Mouse (Mus musculus) midbrain, embryonic 12.5 days (tissue): ENCODE measurements at regions not wholly inside any gene's neighbourhood (a gene's known extent, or its start where the extent isn't known, plus 50 kb on each side); places are given as distances from the start of the nearest gene placed in this dataset.

Experiments used
- ATAC-seq: fragments of 200-750 bp; cut with Nextera tagmentation; 2 replicates; pipeline ENCODE4 v1.8.0; 2017; ENCODE audit warnings: low read depth, moderate TSS enrichment, moderate library complexity; ENCODE audit not compliant: low FRiP score
- H3K27ac ChIP-seq: fragments of 300-500 bp; sonication (generic); replicated peaks from 2 replicates; pipeline ENCODE4 v1.5.1; 2016; ENCODE audit warnings: mild to moderate bottlenecking
- H3K27me3 ChIP-seq: fragments of 300-500 bp; sonication (generic); 2 replicates; pipeline ENCODE4 v1.6.1; 2016; ENCODE audit warnings: mild to moderate bottlenecking
- H3K36me3 ChIP-seq: fragments of 300-500 bp; sonication (generic); 2 replicates; pipeline ENCODE4 v1.6.1; 2016
- H3K4me1 ChIP-seq: fragments of 300-500 bp; sonication (generic); 2 replicates; pipeline ENCODE4 v1.6.1; 2016
- H3K4me2 ChIP-seq: fragments of 300-500 bp; sonication (generic); replicated peaks from 2 replicates; pipeline ENCODE4 v1.6.1; 2016; ENCODE audit warnings: mild to moderate bottlenecking, moderate library complexity
- H3K4me3 ChIP-seq: fragments of 300-500 bp; sonication (generic); 2 replicates; pipeline ENCODE4 v1.5.1; 2016; ENCODE audit warnings: mild to moderate bottlenecking
- H3K9ac ChIP-seq: fragments of 300-500 bp; sonication (generic); replicated peaks from 2 replicates; pipeline ENCODE4 v1.6.1; 2016; ENCODE audit warnings: mild to moderate bottlenecking, moderate library complexity
- H3K9me3 ChIP-seq: fragments of 300-500 bp; sonication (generic); 2 replicates; pipeline ENCODE4 v1.6.1; 2016; ENCODE audit warnings: mild to moderate bottlenecking
- WGBS: fragments of 180-500 bp; shearing (Covaris S2); methylation state at CpG from one replicate; pipeline ENCODE4 v1.1.7; 2016; 5-methylcytosine and 5-hydroxymethylcytosine counted together

GRCm38 (mm10) chr13:115990591-115990990 is 318.9 kb downstream of the Isl1 start:
- H3K27me3 ChIP-seq = no peaks in the 10 kb centered on the region
- H3K4me3 ChIP-seq = no peak overlapping the region
- H3K4me2 ChIP-seq = no peak overlapping the region
- no peaks in the 10 kb centered on the region for H3K36me3 ChIP-seq
- ATAC-seq = no peak
- H3K27ac ChIP-seq = no peak overlapping the region
- H3K9me3 ChIP-seq = no peaks in the 10 kb centered on the region
- WGBS = 63% methylated on average over 3 of the region's 3 CpGs
- H3K4me1 ChIP-seq = no peaks in the 10 kb centered on the region
- H3K9ac ChIP-seq = no peak overlapping the region

- ATAC-seq = no peak
- Histone ChIP-seq H3K27me3 (no peaks in the 10 kb centered on the region), H3K27ac (no peak overlapping the region), H3K9ac (no peak overlapping the region), H3K36me3 (no peaks in the 10 kb centered on the region), H3K4me1 (no peaks in the 10 kb centered on the region), H3K4me3 (no peak overlapping the region), H3K4me2 (no peak overlapping the region), H3K9me3 (no peaks in the 10 kb centered on the region)
Measured at GRCm38 (mm10) chr13:115989091-115989490, 320.4 kb downstream of the Isl1 start.

GRCm38 (mm10) chr13:115986282-115986681 is 323.2 kb downstream of the Isl1 start:
- H3K4me1 ChIP-seq = no peaks in the 10 kb centered on the region
- no peak overlapping the region for H3K4me2 ChIP-seq
- H3K4me3 ChIP-seq = no peak overlapping the region
- no peaks in the 10 kb centered on the region for H3K27me3 ChIP-seq
- no peaks in the 10 kb centered on the region for H3K9me3 ChIP-seq
- no peak overlapping the region for H3K9ac ChIP-seq
- no peak for ATAC-seq
- no peaks in the 10 kb centered on the region for H3K36me3 ChIP-seq
- WGBS = 93% methylated on average over 2 of the region's 2 CpGs
- H3K27ac ChIP-seq = no peak overlapping the region

GRCm38 (mm10) chr13:115985715-115986114 is 323.8 kb downstream of the Isl1 start:
- no peaks in the 10 kb centered on the region for H3K27me3 ChIP-seq
- no peaks in the 10 kb centered on the region for H3K9me3 ChIP-seq
- H3K4me1 ChIP-seq = no peaks in the 10 kb centered on the region
- H3K27ac ChIP-seq = no peak overlapping the region
- no peak for ATAC-seq
- 92% methylated on average over 3 of the region's 3 CpGs for WGBS
- H3K4me2 ChIP-seq = no peak overlapping the region
- H3K36me3 ChIP-seq = no peaks in the 10 kb centered on the region
- H3K4me3 ChIP-seq = no peak overlapping the region
- no peak overlapping the region for H3K9ac ChIP-seq

DNA sequence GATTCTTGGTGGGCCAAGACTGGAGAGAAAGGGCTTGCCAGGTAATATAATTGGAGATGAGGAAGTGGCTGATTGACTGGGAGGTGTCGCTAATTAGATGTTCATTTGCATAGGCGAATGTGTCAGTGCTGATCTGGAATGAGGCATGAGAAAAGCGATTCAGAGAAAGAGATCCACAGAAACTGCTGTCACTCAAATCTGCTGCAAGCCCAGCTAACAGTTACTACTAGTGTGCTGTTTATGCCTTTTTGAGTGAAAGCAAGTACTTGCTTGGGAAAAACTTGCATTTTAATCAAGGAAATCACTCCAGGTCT is 331.6 kb downstream of the Isl1 start:
- Histone ChIP-seq H3K36me3 (no peaks in the 10 kb centered on the region), H3K9ac (no peak overlapping the region), H3K4me3 (no peak overlapping the region), H3K4me1 (peaks cover 5% of the 10 kb centered on the region; the same call in 1 of the 2 replicates), H3K4me2 (no peak overlapping the region), H3K27me3 (no peaks in the 10 kb centered on the region), H3K9me3 (no peaks in the 10 kb centered on the region), H3K27ac (no peak overlapping the region)
- 26% methylated on average over 3 of the region's 3 CpGs for WGBS
- ATAC-seq = peak; percentile 44; the same call in 1 of the 2 replicates

DNA sequence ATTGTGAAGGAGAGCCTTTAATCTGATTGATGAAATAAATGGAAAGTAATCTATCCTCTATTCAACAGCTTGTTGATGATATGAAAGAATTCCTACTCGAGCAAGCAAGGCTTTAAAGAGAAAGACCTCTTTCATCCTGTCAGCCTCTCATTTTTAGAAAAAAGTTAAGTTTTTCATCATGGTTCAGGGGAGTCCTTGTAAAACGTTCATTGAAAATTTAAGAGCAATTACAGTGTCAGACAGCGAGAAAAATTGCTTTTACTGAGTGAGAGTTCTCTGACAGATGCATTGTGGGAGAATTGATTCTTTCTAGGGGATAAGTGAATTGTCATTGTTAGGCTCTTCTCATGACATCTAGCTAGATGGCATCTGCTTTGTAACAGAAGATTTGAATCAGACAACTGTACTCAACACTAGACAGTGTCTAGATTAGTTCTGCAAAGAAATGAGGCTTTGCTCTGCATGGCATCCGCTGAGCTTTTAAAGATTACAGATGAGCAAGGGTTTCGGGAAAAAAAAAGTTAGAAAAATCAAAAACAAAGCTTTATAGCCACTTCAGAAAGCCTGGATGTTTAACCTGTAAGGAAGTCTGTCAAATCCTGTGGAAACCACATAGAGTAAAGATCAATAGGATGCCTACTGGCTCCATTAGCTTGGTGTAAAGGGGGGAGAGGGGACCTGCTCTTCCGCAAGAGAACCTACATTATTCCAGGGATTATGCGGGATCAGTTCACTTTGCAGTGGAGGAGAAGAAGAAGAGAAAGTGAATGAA is 332.2 kb downstream of the Isl1 start:
- Histone ChIP-seq H3K4me1 (peaks cover 5% of the 10 kb centered on the region; the same call in 1 of the 2 replicates), H3K36me3 (no peaks in the 10 kb centered on the region), H3K27ac (no peak overlapping the region), H3K4me3 (no peak overlapping the region), H3K9ac (no peak overlapping the region), H3K27me3 (no peaks in the 10 kb centered on the region), H3K9me3 (no peaks in the 10 kb centered on the region), H3K4me2 (no peak overlapping the region)
- WGBS = 39% methylated on average over 7 of the region's 7 CpGs
- ATAC-seq = peak; percentile 23; the same call in 1 of the 2 replicates
